ENCODE assay signal across 15 mouse cellular contexts in the genomic region with DNA sequence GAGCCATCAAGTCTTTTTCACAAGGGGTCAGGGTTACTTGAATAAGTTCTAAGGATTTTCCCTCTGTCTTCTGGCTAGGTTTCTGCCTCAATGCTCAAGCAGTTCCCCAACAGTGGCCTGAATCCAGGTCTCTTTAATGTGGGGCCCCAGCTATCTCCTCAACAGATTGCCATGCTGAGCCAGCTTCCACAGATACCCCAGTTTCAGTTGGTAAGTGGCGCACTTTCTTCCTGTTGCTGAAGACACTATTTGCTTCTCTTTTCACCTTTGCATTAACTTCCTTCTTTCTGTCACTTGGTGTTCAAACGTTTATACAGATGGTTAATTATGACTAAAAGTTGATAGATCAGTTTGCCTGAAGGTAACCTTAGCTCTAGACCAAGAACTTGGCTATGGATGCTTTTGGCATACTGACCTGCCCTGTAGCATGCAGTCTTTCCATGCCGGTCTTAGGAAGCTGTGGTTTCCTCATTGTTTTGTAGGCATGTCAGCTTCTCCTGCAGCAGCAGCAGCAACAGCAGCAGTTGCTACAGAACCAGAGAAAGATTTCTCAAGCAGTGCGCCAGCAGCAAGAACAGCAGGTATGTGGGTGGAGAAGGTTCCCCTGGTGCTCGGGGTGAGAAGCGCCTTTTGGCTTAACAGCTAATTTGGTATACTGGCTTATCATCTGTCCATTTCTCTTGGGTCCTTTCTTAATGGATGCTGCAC. TPM values are rescaled to one million over a fixed set of nuclear protein-coding genes. Genes with fewer than 3 reads are reported as not detected.
A peak's percentile ranks its signal among the peaks of the same experiment; 100 is the strongest.
DNase-seq lines count a peak whose midpoint lies in the region; ATAC-seq and TF ChIP-seq lines count a peak whose summit lies in the region.
"Had no signal": no experiment of that assay in that cellular context is flagged by ENCODE, and none has a peak within 500 bp of the region (broad histone marks: within the 10 kb centered on the region; RNA-seq: fewer than 3 reads in every experiment).

No protein-coding gene starts in this region.

- intact Hi-C loops in heart, postnatal 36 days (cut with DNase I): no loop called here

- WGBS in bone marrow, adult 2 months: 24% methylated on average over 6 of the region's 6 CpGs

- no peak for TF ChIP-seq POLR2A in bone marrow, adult 2 months (IDR thresholded peaks at IDR 0.05; ENCODE audit: borderline replicate concordance, control insufficient read depth, low read depth, low read length)

- H3K4me1 ChIP-seq in bone marrow, adult 2 months (ENCODE audit: control insufficient read depth, insufficient read depth, low read length): no peaks in the 10 kb centered on the region; the same call in 1 of the 2 replicates
- H3K4me1 ChIP-seq: heart, embryonic 13.5 days; hindbrain, embryonic 12.5 days; midbrain, embryonic 12.5 days had no signal

- peak overlapping the region; percentile 67 for H3K27ac ChIP-seq in bone marrow, adult 2 months (ENCODE audit: control insufficient read depth, insufficient read depth, low read depth, low read length, poor library complexity)
- H3K27ac ChIP-seq: heart, embryonic 13.5 days; hindbrain, embryonic 12.5 days; midbrain, embryonic 12.5 days had no signal

- TF ChIP-seq CTCF in bone marrow, adult 2 months (IDR thresholded peaks at IDR 0.05; ENCODE audit: control insufficient read depth, insufficient read depth, low read length): no peak

- peak overlapping the region; percentile 40 for H3K4me3 ChIP-seq in bone marrow, adult 2 months (replicated peaks; ENCODE audit: control insufficient read depth, low read depth, low read length)
- H3K4me3 ChIP-seq: heart, embryonic 13.5 days; hindbrain, embryonic 12.5 days; midbrain, embryonic 12.5 days had no signal

- peak; percentile 59 for DNase-seq in right cerebral cortex, adult 18-20 months
- no peak for DNase-seq in right cerebral cortex, postnatal 4 days
- DNase-seq in layer of hippocampus, adult 9-10 months (ENCODE audit: low spot score): peak; percentile 20
- DNase-seq in heart, postnatal 36 days: no peak
- no peak for DNase-seq in spleen, postnatal 36 days (ENCODE audit: low spot score in 2 of 2)
- DNase-seq: adrenal gland, postnatal 36 days; cerebellum, adult 9-10 months; gastrocnemius, postnatal 10 days; kidney, postnatal 14 days had no signal

- peak; percentile 28; the same call in 1 of the 2 replicates for ATAC-seq in neutrophil, adult 5-6 weeks (ENCODE audit: extremely low read depth, insufficient number of reproducible peaks, low FRiP score, poor library complexity, severe bottlenecking)
- ATAC-seq: intestine, postnatal 0 days had no signal

RNA-seq across cellular contexts. Expression of a gene that starts 46.3 kb away (rescaled TPM):
- polyA plus RNA-seq in bone marrow, adult 2 months (2011; ENCODE audit: insufficient read depth, insufficient read length, low replicate concordance, missing spikeins): 11.1 and 16.4 TPM in 2 replicates
- total RNA-seq in neutrophil, adult 5-6 weeks (2017): 69.8 and 72.3 TPM in 2 replicates
- total RNA-seq in heart, postnatal 36 days (2021): 10 to 100 TPM; 86.9 to 92.6 TPM

Comparison
In these comparisons a context has a peak if more than half of its experiments do, and no peak if none do; other contexts are left out.
1. DNase-seq: peak in right cerebral cortex, adult 18-20 months (single experiment) and layer of hippocampus, adult 9-10 months (single experiment); none in right cerebral cortex, postnatal 4 days (single experiment), heart, postnatal 36 days (0 of 2) and spleen, postnatal 36 days (0 of 2).